Mouse (Mus musculus) frontal cortex, postnatal 25 days (tissue): ENCODE measurements around the gene Amdhd2.
A peak's percentile ranks its signal among the peaks of the same experiment; 100 is the strongest.
"Not testable (repeated sequence)": the region's sequence is repeated elsewhere in the genome, so short reads cannot be mapped to it uniquely, and the experiment has no call there.

Source experiments
- DNase-seq, 2 experiments: peaks; one replicate each; pipeline ENCODE4 v3.0.0; 2022; ENCODE audit warnings: low spot score in 2 of 2

The Amdhd2 gene

DNA sequence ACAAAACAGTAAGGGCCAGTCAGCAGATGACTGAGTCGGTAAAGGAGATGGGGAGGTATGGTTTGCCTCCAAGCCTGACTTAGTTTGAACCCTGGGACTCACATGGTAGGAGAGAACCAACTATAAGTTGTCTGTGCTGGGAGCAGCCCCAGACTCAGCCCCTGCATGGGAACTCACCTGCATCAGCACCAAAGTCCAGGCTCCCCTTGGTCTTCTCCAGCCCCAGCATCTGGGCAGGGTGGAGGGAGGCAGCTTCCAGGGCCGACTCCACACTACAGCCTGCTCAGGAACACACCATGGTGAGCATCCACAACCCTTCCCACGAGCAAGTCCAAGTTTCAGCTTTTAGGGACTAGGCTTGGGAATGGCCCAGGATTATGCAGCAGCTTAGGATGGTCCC lies 7.2 kb downstream of the Amdhd2 start:
- DNase-seq = no peak

DNA sequence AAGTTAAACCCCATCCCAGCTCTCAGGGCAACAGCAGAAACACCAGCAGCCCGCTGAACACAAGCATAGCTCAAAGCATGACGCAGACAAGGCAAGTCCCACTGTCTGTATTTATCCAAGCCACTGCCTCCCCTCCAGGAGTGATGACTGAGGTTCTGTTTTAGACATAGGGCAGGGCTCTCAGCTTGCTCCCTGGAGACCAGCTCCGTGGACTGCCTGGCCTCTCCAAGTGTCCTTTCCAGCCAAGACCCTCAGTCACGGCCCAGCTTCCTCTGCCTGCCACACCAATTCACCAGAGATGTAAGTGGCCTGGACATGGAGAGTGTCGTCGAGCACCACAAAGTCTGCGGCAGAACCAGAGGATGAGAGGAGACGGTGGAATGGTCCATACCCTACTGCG lies 7.8 kb downstream of the Amdhd2 start:
- DNase-seq = no peak

DNA sequence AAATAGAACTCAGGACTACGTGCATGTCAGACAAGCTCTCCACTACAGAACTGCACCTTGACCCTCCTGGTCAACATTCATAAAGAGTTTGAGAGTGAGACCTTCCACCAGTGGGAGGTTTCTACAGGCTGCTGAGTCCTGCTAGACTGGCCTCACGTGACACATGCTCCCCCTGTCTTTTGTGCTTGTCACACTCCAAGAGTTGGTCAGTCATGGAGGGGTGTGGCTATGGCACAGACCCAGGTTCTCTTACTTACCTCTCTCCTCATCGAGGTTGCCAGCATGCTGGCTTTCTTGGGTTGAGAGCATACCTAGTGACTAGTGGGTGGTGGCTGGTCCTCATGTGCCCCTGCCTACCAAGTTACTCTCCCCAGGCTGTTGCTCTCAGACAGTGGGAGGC lies 9.1 kb downstream of the Amdhd2 start:
- no peak for DNase-seq

DNA sequence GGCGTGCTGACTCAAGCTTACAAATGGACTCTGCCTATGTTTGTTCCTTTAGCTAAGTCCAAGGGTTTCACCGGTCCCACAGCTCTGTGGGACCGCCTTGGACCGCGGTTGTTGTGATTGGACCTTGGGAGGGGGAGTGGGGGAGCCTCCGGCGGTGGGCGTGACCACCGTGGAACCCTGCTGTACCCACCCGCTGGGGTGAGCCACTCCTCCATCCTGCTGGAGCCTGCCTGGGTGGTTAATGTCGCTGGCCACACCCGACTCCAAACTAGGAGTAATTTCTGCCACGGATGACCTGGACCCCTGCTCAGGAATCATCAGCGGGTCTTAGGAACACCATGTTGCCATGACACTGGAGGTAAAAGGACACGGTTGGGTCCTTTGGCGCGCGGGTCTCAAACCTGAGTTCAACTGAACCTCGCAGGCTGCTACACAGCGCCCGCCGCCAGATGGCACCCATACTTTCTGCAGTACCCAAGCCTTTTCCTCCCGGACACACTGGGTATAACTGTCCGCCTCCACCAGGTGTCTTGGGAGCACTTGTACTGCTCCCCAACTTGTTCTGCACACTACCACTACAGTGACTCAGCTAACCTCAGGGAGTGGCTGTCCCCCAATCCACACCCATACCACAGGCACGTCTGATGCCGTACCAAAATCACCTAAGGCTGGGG lies 11.5 kb downstream of the Amdhd2 start:
- peak; percentile 52 to 54 for DNase-seq

DNA sequence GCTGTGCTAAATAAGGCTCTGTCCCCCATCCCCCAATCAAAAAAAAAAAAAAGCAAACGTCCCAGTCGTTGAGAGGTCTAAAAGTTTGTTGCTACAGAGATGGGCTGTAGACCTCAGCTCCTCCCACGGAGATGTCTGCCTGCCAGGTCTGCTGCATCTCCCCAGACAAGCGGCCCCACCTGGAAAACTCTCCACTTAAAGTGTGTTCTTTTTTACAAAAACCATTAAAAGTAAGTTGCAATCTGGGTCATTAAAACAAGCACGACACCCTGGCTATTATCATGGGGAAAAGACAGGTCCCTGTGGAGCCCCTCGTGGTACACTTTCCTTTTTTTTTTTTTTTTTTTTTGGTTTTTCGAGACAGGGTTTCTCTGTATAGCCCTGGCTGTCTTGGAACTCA lies 12.2 kb downstream of the Amdhd2 start:
- DNase-seq = no peak

DNA sequence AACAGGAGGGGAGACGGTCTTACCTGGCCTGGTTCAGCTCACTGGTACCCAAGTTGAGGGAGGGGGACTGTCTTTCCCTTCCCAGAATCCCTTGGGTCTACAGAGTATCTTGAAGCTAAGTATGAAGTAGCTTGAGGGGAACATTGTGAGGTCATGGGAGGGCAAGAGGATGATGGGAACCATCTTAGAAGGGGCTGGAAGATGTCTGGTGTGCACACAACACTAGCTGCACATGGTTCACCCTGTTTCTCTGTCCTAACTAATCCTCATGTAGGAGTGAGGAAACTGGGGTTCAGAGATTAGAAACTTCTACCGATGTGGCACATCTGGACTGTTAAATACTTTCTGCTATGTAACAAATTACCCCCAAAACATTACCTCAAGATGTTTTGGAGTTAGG lies 12.7 kb downstream of the Amdhd2 start, which contains the start of gene Pdpk1:
TSS of gene Pdpk1 (minus strand) at position 101 of the 400 bp plus-strand sequence.
- DNase-seq = no peak

DNA sequence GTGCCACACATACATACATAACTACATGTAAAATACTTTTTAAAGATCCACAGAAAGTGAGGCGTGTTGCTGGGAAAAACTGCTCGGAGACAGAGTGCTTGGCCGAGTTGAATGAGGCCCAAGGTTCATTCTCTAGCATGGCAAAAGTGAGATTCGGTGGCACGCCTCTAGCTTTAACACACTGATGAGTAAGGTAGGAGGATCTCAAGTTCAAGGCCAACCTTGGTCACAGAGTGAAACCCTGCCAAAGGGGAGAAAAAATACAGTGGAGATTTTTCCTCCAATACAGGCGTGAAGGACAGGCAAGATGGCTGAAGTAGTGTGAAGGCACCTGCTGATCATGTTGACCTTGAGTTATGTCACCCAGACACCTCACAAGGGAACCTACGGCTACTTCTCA lies 14.1 kb downstream of the Amdhd2 start:
- DNase-seq = no peak

DNA sequence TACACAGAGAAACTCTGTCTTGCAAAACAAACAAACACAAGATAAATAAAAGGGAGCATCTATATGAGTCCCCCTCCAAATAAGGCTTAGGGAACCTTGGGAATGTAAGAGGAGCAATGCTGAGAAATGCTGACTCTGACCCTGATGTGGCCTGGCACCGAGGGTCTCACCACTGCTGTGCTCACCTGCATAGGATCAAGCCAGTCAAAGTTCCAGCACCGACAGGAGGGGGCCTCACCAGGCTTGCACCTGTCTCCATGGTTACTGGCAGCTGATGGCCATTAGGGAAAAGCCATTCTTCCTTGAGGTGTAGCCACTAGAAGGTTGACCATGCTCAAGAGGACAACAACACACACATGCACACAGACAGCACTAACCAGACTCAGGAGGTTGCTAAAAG lies 20.7 kb downstream of the Amdhd2 start:
- no peak for DNase-seq

DNA sequence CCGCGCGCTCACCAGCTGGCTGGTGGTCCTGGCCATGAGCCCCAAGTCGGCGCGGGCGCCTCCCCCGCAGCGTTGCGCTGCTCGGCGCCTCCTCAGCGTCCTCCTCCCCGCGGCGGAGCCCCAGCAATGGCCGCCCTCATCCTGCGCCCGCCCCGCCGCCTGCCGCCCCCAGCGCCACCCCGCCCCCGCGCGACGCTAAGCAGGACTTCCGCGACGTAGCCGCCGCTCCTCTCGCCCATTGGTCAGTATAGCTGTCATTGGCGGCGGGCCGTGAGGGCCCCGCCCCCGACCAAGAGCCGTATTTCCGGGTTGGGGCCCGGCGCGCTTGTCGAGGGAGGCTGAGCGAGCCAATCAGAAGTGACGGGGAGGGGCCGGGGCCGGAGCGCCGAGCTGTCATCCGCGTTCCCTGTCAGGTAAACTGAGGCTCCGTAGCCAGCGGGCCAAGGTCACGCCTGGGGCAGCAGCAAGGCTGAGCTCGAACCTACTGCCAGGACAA lies 22.1 kb downstream of the Amdhd2 start:
- peak; percentile 92 to 93 for DNase-seq

DNA sequence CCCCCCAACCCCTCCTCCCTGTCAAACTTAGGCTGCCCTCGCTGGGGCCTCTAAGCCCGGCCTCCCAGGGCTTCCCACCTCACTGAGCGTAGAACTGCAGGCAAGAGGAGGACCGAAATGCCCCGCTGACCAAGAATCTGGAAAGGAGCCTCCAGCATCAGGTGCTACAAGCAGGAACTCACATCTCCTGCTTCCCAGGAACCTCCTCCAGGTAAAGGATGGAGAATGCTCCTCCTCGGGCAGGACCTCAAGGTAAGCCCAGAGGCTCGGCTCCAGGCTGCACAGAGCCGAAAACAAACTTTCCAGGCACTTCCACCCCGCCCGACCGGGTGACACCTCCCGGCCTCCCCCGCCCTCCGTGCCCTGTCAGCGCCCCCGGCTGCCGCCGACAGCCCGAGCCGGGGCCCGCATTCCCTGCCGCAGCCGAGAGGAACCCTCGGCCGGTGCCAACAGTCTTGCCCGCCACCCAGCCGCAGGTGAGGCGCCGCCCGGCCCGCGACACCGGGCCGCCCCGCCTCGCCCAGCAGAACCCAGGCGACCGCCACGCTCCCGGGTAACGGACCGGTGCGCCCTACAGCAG lies 22.6 kb downstream of the Amdhd2 start:
- no peak for DNase-seq

DNA sequence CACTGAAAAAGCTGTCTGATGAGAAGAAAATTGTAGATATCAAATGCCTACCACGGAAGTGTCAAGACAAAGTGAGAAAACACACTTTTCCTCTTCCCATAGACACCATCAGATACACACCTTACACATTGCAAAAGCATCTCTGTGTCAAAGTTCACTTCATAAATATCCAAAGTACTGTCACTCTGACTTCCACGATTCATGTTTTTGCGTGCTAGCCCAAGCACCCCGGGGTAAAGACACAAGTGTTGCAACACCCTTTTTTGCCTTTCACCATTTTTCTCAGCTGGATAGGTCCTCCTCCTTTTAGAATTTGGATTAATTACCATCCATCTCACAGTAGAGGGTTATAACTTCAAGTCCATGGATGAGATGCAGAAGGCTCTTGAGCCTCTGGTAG lies 23.6 kb downstream of the Amdhd2 start:
- DNase-seq = no peak

DNA sequence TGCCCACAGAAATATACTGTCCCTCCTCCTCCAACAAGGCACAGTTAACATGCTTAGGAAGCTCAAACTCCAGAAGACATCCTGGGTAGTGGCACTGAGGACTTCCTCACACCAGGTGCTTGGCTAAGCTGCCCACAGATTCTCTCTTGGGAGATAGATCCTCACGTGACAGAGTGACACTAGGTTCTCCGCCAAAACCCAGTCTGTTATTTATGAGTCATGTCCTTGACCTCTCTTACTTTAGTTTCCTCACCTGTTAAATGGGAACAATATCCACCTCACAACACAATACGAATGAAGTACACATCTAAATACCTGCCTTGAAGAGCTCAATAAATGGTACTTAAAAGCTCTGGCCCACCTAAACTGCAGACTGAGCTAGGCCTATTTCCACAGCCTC lies 24.3 kb downstream of the Amdhd2 start:
- DNase-seq = no peak

DNA sequence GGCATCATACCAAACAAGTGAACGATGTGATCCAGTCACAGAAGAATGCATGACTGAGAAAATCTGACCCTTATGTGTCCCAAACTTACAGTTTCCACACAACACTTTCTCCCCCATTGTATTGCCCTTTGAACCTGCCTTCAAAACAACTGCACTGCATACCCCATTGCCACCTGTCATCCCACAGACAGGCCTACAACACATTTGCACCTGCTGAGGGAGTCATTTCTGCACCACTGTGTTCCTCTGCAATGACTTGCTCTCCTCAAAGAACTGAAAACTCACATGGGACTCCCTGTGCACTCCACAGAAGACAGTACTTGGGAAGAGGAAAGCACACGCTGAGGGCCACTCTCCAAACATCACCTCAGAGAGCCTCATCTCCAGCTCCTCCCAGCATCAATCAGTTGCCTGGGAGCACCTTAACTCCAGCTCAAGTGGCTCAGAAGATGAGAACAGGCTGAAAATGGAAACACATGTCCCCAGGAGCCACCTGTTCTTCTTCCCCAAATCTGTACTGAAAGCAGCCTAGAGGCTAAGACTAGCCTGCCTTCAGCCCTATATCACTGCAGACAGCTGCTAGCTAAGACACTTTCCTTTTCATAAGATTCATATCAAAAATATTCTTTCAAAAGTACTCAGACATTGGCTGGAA lies 26.2 kb downstream of the Amdhd2 start:
- DNase-seq = no peak

DNA sequence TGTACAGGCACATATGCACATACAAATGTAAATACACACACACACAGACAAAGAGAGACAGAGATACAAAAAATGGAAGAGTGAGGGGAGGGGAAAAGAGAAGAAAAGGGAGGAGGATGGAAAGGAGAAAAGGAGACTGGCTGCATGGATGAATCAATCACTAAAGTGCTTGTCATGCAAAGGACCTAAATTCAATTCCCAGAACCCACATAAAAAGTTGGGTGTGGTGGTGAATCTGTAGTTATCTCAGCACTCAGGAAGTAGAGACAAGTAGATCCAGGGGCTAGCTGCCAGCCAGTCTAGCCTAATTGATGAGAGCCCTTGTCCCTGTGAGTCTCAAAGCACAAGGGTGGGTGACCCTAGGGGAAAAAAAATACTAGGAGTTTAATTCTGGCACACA lies 29.5 kb downstream of the Amdhd2 start:
- DNase-seq = no peak

DNA sequence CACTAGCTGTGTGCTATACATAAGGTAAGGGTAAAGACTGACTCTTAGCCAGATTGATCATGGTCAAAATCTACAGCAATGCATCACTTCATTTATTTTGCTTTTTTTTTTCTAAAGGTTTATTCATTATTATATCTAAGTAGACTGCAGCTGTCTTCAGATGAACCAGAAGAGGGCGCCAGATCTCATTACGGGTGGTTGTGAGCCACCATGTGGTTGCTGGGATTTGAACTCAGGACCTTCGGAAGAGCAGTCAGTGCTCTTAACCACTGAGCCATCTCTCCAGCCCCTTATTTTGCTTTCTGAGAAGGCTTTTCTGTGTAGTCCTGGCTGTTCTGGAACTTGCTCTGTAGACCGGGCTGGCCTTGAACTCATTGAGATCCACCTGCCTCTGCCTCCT lies 30.6 kb downstream of the Amdhd2 start:
- DNase-seq = not testable (repeated sequence)

DNA sequence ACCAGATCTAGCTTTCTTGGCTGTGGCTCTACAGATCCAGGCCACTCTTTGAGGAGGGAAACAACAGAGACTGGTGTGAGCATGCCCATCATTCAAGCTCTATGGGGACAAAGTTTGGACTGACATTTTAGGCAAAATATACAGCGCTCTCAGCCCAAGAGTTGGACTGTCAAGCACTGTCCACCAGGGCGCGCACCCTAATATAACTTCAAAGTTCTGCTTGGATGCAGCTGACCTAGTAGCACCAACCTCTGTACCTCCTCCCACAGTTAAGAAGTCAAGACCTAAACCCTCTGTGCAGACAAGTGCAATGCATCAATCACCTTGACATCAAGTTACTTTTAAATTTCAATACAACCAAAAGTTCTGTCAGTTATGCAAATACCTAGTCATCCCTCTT lies 32.0 kb downstream of the Amdhd2 start:
- no peak for DNase-seq

DNA sequence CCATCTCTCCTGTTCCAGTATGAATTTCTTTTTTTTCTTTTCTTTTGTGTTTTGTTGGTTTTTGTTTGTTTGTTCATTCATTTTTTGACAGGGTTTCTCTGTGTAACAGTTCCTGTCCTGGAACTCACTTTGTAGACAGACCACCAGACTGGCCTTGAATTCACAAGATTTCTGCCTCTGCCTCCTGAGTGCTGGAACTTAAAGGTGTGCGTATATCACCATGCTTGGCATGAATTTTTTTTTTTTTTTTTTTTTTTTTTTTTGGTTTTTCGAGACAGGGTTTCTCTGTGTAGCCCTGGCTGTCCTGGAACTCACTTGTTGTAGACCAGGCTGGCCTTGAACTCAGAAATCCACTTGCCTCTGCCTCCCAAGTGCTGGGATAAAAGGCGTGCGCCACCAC lies 34.3 kb downstream of the Amdhd2 start:
- not testable (repeated sequence) for DNase-seq

DNA sequence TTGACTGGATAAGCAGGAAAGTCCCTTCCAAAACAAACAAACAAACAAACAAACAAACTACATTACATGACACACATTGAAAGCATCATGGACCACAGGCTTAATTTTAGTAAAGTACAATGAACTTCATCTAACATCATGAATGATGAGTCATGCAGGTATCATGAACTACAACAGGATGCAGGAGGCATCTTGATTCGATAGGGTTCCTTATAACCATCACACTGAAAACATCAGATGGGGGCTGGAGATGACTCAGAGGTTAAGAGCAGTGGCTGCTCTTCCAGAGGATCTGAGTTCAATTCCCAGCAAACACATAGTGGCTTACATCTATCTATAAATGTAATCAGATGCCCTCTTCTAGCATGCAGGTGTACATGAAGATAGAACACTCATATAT lies 36.0 kb downstream of the Amdhd2 start:
- no peak for DNase-seq

DNA sequence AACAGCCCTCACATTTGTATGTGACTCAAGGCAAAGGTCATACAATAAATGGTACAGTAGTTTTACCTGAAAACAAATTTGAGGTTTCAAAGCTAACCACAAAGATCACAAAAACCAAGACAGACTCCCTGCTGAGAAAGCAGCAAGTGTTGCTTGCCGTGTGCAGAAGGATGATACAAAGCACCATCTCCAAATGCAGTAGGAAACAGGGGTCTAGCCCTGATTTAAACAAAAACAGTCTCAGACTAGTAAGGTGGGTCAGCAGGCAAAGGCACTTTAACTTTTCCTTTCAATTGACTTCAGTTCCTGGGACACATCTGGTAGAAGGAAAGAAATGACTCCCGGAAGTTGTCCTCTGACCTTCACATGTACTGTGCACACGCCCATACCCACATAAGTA lies 36.8 kb downstream of the Amdhd2 start:
- no peak for DNase-seq

DNA sequence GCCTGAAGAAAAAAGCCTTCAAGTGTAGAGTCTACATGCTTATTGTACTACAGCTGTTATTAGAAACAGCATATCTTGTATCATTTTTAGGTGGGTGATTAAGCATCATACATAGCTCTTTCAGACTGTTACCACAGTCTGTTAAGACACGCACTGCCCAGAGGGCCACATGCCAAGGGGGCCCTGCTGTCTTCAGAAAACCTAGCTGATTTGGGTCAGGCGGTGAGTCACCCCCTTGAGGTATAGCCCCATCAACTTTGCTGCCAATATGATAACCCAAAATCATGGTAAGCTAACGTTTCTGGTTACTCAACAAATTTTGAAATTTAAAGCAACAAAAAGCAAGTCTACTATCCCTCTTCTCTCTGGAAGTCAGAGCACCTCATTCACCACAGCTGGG lies 44.1 kb downstream of the Amdhd2 start:
- DNase-seq = no peak

DNA sequence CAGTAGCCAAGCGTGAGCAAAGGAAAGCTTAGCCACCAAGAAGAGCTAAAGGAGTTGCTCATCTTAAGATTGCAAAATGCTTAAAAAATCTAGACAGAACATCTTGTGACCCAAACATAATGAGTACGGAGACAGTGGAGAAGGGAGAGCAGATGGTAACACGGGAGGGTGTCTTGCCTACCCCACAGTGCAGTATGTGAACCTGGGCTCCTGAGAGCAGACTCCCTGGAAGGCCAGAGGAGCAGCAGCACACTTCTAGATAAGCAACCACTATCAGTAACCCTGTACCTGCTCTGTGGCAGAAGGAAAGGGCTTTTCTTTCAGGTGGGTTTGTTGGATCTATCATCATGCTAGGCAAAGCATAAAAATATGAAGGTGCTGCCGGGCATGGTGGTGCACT lies 50.5 kb downstream of the Amdhd2 start:
- no peak for DNase-seq

DNA sequence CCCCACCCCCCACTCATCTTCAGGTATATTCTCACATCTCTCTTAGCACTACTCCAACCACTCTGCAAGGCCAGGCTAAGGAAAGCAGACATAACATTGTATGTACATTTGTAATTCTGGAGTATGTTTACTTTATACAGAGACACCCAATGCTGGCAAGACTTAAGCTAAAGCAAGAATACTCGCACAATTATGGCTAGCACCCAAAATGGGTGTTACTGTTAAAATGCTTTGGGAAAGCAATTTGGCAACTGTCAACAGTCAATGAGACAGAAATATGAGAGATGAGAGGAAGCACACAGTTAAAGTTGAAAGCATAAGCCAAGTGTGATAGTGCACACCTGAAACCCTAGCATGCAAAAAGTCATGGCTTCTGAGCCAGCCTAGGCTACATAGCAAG lies 52.3 kb downstream of the Amdhd2 start:
- DNase-seq = no peak

DNA sequence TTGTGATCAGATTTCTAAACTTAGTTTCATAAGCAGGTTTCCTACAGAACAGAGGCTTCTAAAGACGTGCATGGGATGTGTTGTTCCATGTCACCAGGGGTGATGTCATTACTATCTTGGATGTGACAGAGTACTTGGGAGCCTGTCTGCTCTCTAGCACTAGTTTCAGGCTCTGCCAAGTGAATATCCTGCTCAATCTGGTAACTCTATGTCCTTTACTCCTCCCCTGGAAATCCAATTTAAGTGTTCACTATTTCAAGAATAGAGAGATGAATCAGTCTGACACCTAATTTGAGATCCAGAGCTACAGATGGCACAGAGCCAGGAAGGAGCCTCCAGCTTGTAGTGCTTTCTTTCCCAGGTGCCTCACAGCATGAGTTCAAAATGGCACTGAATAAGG lies 54.7 kb downstream of the Amdhd2 start:
- DNase-seq = peak; percentile 17 to 36
